Mouse (Mus musculus) thymus, postnatal 14 days (tissue): ENCODE measurements around the gene Nrd1.
A peak's percentile ranks its signal among the peaks of the same experiment; 100 is the strongest.

Source experiments
- DNase-seq: peaks from one replicate; pipeline ENCODE4 v3.0.0; 2021

The Nrd1 gene

GRCm38 (mm10) chr4:108999999-109000950 lies at the start of gene Nrd1:
Gene Nrd1 (plus strand): TSS chr4:109000655.
- peak; percentile 99 for DNase-seq

- no peak for DNase-seq
Observed at GRCm38 (mm10) chr4:108951663-108952062, 48.8 kb upstream of the Nrd1 start.

GRCm38 (mm10) chr4:108959696-108960095 lies 40.8 kb upstream of the Nrd1 start:
- no peak for DNase-seq

GRCm38 (mm10) chr4:108960619-108961460 lies 39.6 kb upstream of the Nrd1 start:
- no peak for DNase-seq

GRCm38 (mm10) chr4:108963017-108963416 lies 37.4 kb upstream of the Nrd1 start:
- no peak for DNase-seq

- no peak for DNase-seq
Observed at GRCm38 (mm10) chr4:108969517-108969916, 30.9 kb upstream of the Nrd1 start.

- DNase-seq: no peak
Observed at GRCm38 (mm10) chr4:108971054-108971453, 29.4 kb upstream of the Nrd1 start.

- peak; percentile 9 for DNase-seq
Observed at GRCm38 (mm10) chr4:108976458-108977071, 23.9 kb upstream of the Nrd1 start.

- DNase-seq: peak; percentile 9
Observed at GRCm38 (mm10) chr4:108986833-108987472, 13.5 kb upstream of the Nrd1 start.

- DNase-seq: no peak
Observed at GRCm38 (mm10) chr4:108987473-108987842, 13.0 kb upstream of the Nrd1 start.

GRCm38 (mm10) chr4:108989430-108989829 lies 11.0 kb upstream of the Nrd1 start:
- no peak for DNase-seq

GRCm38 (mm10) chr4:108990032-108990431 lies 10.4 kb upstream of the Nrd1 start:
- no peak for DNase-seq

GRCm38 (mm10) chr4:108990571-108990970 lies 9.9 kb upstream of the Nrd1 start:
- DNase-seq: no peak

GRCm38 (mm10) chr4:108991811-108992210 lies 8.6 kb upstream of the Nrd1 start:
- no peak for DNase-seq

- no peak for DNase-seq
Observed at GRCm38 (mm10) chr4:108992978-108993377, 7.5 kb upstream of the Nrd1 start.

GRCm38 (mm10) chr4:109000961-109001360 lies 506 bp downstream of the Nrd1 start:
- no peak for DNase-seq

- DNase-seq: no peak
Observed at GRCm38 (mm10) chr4:109008046-109008445, 7.6 kb downstream of the Nrd1 start.

- no peak for DNase-seq
Observed at GRCm38 (mm10) chr4:109014091-109014490, 13.6 kb downstream of the Nrd1 start.

- no peak for DNase-seq
Observed at GRCm38 (mm10) chr4:109017441-109017840, 17.0 kb downstream of the Nrd1 start.

GRCm38 (mm10) chr4:109019301-109019700 lies 18.8 kb downstream of the Nrd1 start:
- no peak for DNase-seq

- DNase-seq: no peak
Observed at GRCm38 (mm10) chr4:109021976-109022375, 21.5 kb downstream of the Nrd1 start.

- no peak for DNase-seq
Observed at GRCm38 (mm10) chr4:109025061-109025460, 24.6 kb downstream of the Nrd1 start.

GRCm38 (mm10) chr4:109026543-109026942 lies 26.1 kb downstream of the Nrd1 start:
- no peak for DNase-seq
